Mouse (Mus musculus) monocyte, adult 2 months (primary cell): ENCODE data around the gene Rcor1.

ENCODE experiments used
- DNase-seq, 2 experiments: peaks; one replicate each; pipeline ENCODE4 v3.0.0; 2022; ENCODE audit warnings: low spot score in 2 of 2, low read depth in 1 of 2

Rcor1 gene

DNA sequence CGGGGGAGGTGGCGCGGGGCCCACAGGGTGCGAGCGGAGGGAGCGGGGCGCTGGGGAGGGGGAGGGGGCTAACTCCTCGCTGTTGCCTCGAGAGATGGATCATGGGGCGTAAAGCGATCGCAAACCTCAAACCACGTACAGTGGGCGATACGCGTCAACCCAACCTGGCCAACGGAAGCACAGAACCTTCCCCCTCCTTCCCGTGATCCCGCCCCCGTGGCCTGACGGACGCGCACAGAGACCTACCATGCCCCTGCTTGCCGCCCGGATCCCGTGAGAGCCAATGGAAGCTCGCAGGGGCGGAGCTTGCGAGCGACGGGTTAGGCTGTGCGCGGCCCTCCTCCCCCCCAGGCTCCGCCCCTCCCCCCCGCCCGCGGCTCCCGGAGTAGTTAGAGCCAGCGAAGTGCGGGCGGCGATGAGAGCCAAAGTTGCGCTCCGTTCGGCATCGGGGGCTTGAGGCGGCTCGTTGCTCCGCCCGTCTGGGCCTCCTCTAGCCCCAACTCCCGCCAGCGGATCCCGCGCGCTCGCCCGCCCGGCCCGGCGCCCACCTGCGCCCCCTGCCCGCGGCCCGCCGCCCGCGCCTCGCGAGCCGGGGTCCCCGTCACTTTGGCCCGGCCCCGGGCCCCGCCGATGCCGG is at the start of gene Rcor1:
TSS of gene Rcor1 (plus strand) at position 376 of the 637 bp plus-strand sequence.
- peak; percentile 98 for DNase-seq

DNA sequence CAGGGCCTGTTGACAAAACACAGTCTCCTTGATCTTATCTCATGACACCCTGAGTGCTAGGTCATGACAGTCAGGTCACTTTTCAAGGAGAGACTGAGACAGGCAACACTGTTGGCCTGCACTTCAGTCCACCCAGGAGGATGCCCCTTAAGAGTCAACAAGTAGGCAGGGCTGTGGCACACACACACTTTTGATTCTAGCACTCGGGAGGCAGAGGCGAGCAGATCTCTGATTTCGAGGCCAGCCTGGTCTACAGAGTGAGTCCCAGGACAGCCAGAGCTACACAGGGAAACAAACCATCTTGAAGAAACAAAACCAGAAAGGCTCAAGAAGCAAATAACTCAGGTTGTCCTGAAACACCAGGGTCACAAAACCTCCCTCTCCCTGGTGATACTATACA is 49.7 kb upstream of the Rcor1 start:
- DNase-seq: no peak

DNA sequence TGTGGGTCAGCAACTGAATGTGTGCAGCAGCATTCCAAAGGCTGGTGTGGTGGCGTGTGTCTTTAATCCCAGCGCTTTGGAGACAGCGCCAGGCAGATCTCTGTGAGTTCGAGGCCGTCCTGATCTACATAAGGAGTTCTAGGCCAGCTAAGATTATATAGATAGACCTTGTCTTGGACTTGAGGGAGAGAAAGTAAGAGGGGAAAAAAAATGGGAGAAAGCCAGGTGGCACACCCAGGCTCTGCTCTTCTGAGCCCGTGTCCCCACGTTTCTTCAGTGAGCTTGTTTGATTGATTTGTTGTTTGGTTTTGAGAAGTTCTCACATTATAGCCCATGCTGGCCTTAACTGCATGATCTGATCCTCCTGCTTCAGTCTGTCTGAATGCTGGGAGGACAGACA is 48.7 kb upstream of the Rcor1 start:
- DNase-seq: no peak

DNA sequence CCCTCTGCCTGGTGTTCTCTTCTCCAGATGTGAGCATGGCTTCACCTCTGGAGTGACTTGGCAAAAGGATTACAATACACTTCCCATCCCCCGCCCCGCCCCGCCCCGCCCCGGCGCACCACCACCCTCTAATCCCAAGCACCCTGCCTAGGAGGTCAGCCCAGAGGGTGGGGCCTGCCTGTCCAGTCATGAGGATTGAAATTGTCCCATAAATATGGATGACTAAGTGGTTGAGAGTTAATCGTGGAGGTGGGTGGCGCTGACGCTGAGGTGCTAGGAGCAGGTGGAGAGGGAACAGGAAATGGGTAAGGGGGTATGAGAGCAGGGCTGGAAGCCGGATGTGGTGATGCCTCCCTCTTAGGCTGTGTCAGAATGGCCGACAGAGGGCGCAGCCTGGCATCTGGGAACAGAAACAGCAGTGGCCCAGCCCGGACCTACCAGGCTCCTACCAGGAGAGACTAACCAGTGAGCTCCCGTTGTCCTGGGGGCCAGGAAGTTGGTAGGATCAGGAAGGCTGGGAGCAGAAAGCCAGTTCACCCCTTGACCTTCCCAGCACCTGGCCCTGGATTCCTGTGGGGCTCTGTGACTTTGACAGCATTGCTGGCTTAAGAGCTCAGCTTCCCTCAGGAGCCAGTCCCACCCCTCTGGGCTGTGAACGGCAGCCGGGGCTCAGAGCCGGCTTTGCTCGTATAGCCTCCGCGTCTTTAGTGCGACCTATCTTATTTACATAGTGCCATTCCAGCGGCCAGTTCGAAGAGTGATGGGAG is 47.6 kb upstream of the Rcor1 start:
- DNase-seq: peak; percentile 68 to 75

GRCm38 (mm10) chr12:110992128-110992553 is 47.0 kb upstream of the Rcor1 start:
- peak; percentile 73 to 86 for DNase-seq

DNA sequence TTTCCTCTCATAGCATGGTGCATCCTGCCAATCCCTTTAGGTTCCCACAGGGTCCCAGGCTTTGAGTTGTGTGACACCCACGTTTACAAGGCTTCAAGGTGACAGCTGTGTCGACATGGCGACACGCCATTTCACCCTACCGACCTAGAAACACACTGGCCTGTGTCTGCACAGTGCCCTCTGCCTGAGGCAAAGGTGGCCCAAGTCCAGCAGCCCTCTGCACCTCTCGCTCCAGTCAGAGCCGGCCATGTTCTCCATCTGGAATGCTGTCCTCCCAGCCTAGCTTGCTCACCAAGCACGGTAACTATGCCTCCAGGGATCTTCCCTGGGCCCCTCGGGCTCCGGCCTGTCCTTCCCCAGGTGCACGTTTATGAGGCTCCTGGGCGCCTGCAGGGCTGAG is 46.4 kb upstream of the Rcor1 start:
- DNase-seq: no peak

DNA sequence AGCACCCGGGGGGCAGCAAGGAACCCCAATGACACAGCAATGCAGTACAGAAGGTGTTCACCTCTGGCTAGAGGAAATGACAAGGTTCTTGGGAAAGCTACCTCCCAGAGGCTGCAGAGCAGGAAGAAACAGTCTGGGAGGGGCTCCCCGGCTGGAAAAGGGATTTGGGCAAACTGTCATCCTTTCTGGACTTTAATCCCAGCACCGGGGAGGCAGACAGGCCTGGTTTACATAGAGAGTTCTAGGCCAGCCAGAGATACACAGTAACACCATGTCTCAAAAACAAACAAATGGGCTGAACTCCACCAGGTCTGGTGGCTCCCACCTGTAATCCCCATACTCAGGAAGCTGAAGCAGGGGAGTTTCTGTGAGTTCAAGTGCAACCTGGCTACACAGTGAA is 45.9 kb upstream of the Rcor1 start:
- DNase-seq: no peak

GRCm38 (mm10) chr12:110994666-110995065 is 44.5 kb upstream of the Rcor1 start:
- DNase-seq: no peak

DNA sequence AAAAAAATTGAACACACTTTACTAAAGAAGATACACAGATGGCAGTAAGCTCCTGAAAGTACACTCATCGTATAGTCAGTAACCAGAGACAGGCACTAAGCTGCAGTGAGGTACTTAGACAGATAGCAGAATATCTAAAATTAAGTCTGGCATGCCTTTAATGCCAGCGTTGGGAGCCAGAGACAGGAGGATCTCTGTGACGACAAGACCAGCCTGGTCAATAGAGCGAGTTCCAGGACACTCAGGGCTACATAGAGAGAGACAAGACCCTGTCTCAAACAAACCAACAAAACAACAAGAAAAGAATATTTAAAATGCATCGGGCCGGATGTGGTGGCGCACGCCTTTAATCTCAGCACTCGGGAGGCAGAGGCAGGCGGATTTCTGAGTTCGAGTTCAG is 41.1 kb upstream of the Rcor1 start:
- no peak for DNase-seq

DNA sequence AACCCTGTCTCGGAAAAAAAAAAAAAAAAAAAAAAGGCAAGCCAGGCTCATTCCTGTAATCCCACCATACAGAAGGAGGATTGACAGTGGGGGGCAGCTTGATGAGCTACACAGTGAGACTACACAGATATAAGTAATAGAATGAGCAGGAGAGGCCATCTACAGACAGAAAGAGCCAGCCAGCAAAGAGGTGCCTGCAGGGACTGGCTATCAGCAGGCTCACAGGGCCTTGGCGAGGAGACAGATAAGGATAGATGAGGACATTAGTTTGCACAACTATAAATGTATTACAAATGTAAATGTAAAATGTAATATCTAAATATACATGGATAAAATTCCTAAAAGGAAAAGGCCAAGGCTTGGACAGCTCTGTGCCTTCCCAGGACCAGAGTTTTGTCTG is 39.3 kb upstream of the Rcor1 start:
- no peak for DNase-seq

DNA sequence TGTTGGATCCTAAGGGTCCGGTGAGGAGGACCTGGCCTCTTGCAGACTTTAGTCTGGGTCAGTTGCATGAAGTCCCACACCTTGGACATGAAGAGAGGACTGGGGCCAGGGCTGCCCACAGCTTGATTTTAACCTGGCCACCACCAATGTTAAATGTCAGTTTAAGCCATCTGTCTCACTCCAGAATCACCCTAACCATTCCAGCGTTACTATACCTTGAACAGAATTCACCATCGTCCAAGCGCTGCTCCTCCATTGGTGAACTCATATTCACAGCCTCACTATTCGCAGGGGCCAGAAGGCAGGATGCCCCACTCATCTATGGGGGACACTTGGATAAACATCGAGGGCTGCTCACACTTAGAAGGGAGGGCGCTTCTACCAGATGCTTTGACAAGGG is 38.2 kb upstream of the Rcor1 start:
- DNase-seq: no peak

DNA sequence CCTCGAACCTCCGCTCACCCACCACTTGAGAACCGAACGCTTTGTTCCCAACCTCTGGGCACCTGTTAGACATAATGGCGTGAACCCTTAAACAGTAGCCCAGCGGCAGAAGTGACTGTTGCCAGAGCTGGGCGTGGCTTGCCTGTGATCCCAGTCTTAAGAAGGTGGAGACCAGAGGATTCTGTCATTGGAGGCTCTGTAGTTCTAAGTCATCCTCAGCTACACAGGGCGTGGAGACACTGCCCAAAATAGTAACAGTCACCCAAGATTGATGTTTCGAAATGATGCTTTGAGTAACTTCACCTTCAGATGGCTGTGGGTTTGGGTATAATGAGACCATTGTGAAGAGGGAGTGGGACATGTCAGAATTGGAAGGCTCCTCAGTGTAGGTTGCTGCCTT is 35.0 kb upstream of the Rcor1 start:
- DNase-seq: no peak

GRCm38 (mm10) chr12:111005803-111006202 is 33.3 kb upstream of the Rcor1 start:
- DNase-seq: no peak

DNA sequence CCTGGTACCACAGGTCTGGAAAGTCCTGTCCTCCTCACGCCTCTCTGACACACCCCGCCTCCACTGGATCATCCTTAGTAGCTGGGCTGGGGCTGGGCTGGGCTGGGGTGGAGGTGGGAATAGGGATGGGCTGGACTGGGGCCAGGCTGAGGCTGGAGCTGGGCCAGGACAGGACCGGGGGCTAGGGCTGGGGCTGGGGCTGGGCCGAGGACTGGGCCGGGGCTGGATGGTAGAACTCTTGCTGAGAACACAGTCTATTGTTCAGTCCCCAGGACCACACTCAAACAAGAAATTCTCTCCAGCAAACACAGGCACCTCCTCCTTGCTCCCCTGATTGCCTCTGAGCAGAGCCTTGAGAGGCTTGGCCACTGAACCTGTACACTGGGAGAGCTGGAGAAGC is 32.8 kb upstream of the Rcor1 start:
- no peak for DNase-seq

GRCm38 (mm10) chr12:111007134-111008103 is 31.7 kb upstream of the Rcor1 start:
- no peak for DNase-seq

- DNase-seq: no peak
These were observed 30.4 kb upstream of the Rcor1 start for GRCm38 (mm10) chr12:111008500-111009490.

DNA sequence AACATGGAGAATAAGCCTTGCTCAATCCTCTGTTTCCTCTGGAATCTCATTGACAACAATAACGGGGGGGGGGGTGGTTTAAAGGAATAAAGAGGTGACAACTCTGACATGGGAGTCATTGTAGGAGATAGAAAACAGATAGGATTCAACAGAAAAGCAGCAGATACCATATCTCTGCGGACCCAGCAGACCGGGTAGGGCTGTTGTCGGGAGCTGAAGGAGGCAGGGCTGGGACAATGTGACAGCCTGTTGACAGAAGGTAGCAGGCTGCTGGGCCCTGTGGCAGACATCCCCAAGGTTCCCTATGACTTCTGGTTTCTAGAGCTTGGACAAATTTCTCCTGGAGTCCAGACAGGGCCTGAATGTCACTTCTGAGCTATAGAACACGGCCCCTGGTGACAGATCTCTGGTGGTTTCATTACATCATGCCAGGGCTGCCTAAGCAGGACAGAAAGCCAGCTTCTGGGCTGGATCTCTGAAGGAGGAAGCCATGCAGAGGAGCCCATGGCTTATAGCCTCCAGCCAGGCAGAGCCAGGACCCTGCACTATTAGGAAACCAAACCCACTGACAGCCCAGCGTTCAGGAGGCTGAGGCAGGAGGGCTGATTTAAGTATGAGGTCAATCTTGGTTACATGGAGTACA is 29.4 kb upstream of the Rcor1 start:
- no peak for DNase-seq

- no peak for DNase-seq
These were observed 22.3 kb upstream of the Rcor1 start for GRCm38 (mm10) chr12:111016807-111017206.

DNA sequence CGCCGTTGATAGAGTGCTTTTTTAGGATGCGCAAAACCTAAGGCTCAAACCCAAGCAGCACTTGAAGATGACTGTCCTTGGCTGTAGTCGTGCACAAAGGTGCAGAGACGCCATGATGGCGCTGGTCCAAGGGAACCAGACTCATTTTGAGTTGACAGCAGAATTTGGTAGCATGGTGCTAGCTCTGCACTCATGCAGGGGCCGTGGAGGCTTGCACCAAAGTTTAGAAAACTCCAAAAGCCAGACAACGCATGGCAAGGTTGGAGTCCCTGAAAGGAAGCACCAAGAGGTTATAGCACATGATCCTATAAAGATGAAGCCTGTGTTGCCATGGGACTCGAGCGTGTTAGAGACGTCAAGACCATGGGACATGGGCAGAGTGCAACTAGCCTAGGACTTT is 21.1 kb upstream of the Rcor1 start:
- DNase-seq: no peak

GRCm38 (mm10) chr12:111019086-111019485 is 20.1 kb upstream of the Rcor1 start:
- DNase-seq: no peak
